9 mouse cellular contexts compared by ENCODE assay signal in the genomic region with DNA sequence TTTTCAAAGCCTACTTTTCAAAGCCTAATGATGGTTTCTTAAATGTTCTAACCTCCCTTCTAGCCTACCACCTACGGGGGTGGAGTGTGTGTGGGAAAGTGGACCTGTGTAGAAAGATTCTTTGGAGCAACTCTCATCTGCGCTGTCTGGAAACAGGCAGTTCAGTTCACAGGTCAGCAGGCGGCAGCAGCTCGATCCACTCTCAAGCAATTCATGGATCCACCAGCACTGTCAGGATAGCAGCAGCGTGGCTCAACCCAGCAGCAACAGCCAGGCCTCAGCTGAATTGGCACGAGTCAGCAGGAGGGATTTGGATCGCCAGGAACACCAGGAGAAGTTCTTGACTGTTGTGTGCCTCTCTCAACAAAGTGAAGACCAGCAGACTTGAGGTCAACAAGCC. TPM values are rescaled to one million over a fixed set of nuclear protein-coding genes. Genes with fewer than 3 reads are reported as not detected.
DNase-seq lines count a peak whose midpoint lies in the region; ATAC-seq lines count a peak whose summit lies in the region.
"Had no signal": no experiment of that assay in that cellular context is flagged by ENCODE, and none has a peak within 500 bp of the region (broad histone marks: within the 10 kb centered on the region; RNA-seq: fewer than 3 reads in every experiment).

No protein-coding gene starts in this region.

- 33% methylated on average over 7 of the region's 7 CpGs for WGBS in forebrain, embryonic 14.5 days
- WGBS in forebrain, embryonic 16.5 days = 42% methylated on average over 7 of the region's 7 CpGs

- no peak for ATAC-seq in forebrain, embryonic 14.5 days
- ATAC-seq in forebrain, embryonic 16.5 days = no peak
- ATAC-seq in activated CD4-positive, CD25-positive, alpha-beta regulatory T cell, adult 4 months = no peak

- no peaks in the 10 kb centered on the region for H3K36me3 ChIP-seq in forebrain, embryonic 14.5 days (ENCODE audit: control insufficient read depth, insufficient read depth, low read length)
- no peaks in the 10 kb centered on the region for H3K36me3 ChIP-seq in forebrain, embryonic 16.5 days (ENCODE audit: control insufficient read depth, insufficient read depth)

- H3K4me2 ChIP-seq in forebrain, embryonic 14.5 days (ENCODE audit: low read length) = no peak overlapping the region
- no peak overlapping the region for H3K4me2 ChIP-seq in forebrain, embryonic 16.5 days (ENCODE audit: low read length)

- no peaks in the 10 kb centered on the region for H3K4me1 ChIP-seq in forebrain, embryonic 14.5 days (ENCODE audit: control insufficient read depth, insufficient read depth, low read length)
- H3K4me1 ChIP-seq in forebrain, embryonic 16.5 days (replicated peaks; ENCODE audit: control insufficient read depth, insufficient read depth, low read length) = no peaks in the 10 kb centered on the region

- no peaks in the 10 kb centered on the region for H3K27me3 ChIP-seq in forebrain, embryonic 14.5 days (replicated peaks; ENCODE audit: control insufficient read depth, insufficient read depth, low read length)
- no peaks in the 10 kb centered on the region for H3K27me3 ChIP-seq in forebrain, embryonic 16.5 days (replicated peaks; ENCODE audit: control insufficient read depth, insufficient read depth, low read length)

- no peak overlapping the region for H3K9ac ChIP-seq in forebrain, embryonic 14.5 days (ENCODE audit: low read length)
- H3K9ac ChIP-seq in forebrain, embryonic 16.5 days (replicated peaks; ENCODE audit: low read depth, low read length) = no peak overlapping the region

- peak; percentile 51 for DNase-seq in forebrain, embryonic 14.5 days (ENCODE audit: low spot score)
- DNase-seq in layer of hippocampus, postnatal 10 days (ENCODE audit: low spot score in 2 of 2) = peak; percentile 55 to 65
- DNase-seq in layer of hippocampus, postnatal 36 days = no peak
- DNase-seq in R1 (ENCODE audit: low read depth, low spot score) = peak; percentile 42
- peak; percentile 75 to 82 for DNase-seq in kidney, postnatal 4 days
- no peak for DNase-seq in layer of hippocampus, postnatal 25 days (ENCODE audit: extremely low spot score in 1 of 2, low spot score in 1 of 2)
- DNase-seq: right cerebral cortex, postnatal 14 days had no signal

- no peak overlapping the region for H3K4me3 ChIP-seq in forebrain, embryonic 14.5 days (ENCODE audit: low read depth, low read length)
- H3K4me3 ChIP-seq in forebrain, embryonic 16.5 days (replicated peaks; ENCODE audit: low read length) = no peak overlapping the region

- no peak overlapping the region for H3K27ac ChIP-seq in forebrain, embryonic 14.5 days (ENCODE audit: low read depth, low read length)
- no peak overlapping the region for H3K27ac ChIP-seq in forebrain, embryonic 16.5 days (ENCODE audit: low read length)

- H3K9me3 ChIP-seq in forebrain, embryonic 14.5 days (replicated peaks; ENCODE audit: control insufficient read depth, low read length) = no peaks in the 10 kb centered on the region
- H3K9me3 ChIP-seq in forebrain, embryonic 16.5 days (ENCODE audit: control insufficient read depth, low read length) = no peaks in the 10 kb centered on the region

RNA-seq across cellular contexts. Expression of gene Lemd2, which starts 53.1 kb away (rescaled TPM):
- 11.3 and 14.8 TPM in 2 replicates for polyA plus RNA-seq in forebrain, embryonic 14.5 days (2014; fragmentation: Nextera tagmentation; extraction: Ambion mirVana)
- polyA plus RNA-seq in forebrain, embryonic 16.5 days (2015; fragmentation: Nextera tagmentation; extraction: Ambion mirVana) = 21.3 and 26.4 TPM in 2 replicates
- total RNA-seq in layer of hippocampus, postnatal 10 days (2021) = 10 to 100 TPM; 48.4 to 56.2 TPM
- total RNA-seq in layer of hippocampus, postnatal 36 days (2021) = 10 to 100 TPM; 44.5 to 46.8 TPM
- total RNA-seq in layer of hippocampus, postnatal 25 days (2021) = 10 to 100 TPM; 39.7 to 46.2 TPM
- polyA plus RNA-seq in activated CD4-positive, CD25-positive, alpha-beta regulatory T cell, adult 4 months (2017; shearing (Covaris generic)) = 1 to 10 TPM; 5.7 to 9.7 TPM

Comparison
In these comparisons a context has a peak if more than half of its experiments do, and no peak if none do; other contexts are left out.
1. DNase-seq: peak in forebrain, embryonic 14.5 days (single experiment), layer of hippocampus, postnatal 10 days (2 of 2), R1 (single experiment) and kidney, postnatal 4 days (2 of 2); none in layer of hippocampus, postnatal 36 days (0 of 2) and layer of hippocampus, postnatal 25 days (0 of 2).